Mouse (Mus musculus): ENCODE data around the gene Prr36.

DNA sequence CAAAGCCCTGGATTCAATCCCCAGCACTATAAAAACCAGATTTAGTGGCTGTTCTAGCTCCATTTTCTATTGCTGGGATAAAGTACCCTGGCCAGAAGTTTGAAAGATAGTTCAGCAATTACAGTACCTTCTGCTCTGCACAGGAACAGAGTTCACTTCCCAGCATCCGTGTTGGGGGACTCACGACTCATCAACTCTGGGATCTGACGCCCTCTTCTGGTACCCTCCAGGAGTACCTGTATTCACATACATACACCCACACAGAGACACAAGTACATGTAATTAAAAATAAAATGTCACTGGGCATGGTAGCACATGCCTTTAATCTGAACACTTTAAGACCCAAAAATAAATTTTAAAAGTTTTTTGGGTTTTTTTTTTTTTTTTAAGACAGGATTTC is 44.8 kb downstream of the Prr36 start:
- TF ChIP-seq CTCF (IDR thresholded peaks at IDR 0.05; ENCODE audit: low read depth, low read length), result no peak
- no peak for TF ChIP-seq POLR2A (IDR thresholded peaks at IDR 0.05; ENCODE audit: extremely low read depth, insufficient read depth, low read length)

All from liver, adult 2 months (tissue).